Mouse (Mus musculus): Measurements from ENCODE around the gene Eps8. TPM values are rescaled to one million over a fixed set of nuclear protein-coding genes. Genes with fewer than 3 reads are reported as not detected.
A peak's percentile ranks its signal among the peaks of the same experiment; 100 is the strongest.

Eps8 gene
- polyA plus RNA-seq, 2 experiments, result 14.9 to 33.3 TPM

GRCm38 (mm10) chr6:137673301-137673700 lies 18.6 kb upstream of the Eps8 start:
- Histone ChIP-seq H3K9me3 (ENCODE audit: control insufficient read depth, low read length) (no peaks in the 10 kb centered on the region), H3K27ac (replicated peaks; ENCODE audit: low read depth, low read length) (no peak overlapping the region), H3K4me2 (replicated peaks; ENCODE audit: low read depth, low read length, severe bottlenecking) (peak overlapping the region; percentile 38), H3K9ac (ENCODE audit: low read depth, low read length, severe bottlenecking) (no peak overlapping the region), H3K4me1 (ENCODE audit: control insufficient read depth, insufficient read depth, low read length) (peaks cover 3% of the 10 kb centered on the region; the same call in 1 of the 2 replicates), H3K36me3 (ENCODE audit: control insufficient read depth, insufficient read depth, low read length) (no peaks in the 10 kb centered on the region), H3K27me3 (ENCODE audit: control insufficient read depth, insufficient read depth, low read length) (no peaks in the 10 kb centered on the region), H3K4me3 (replicated peaks; ENCODE audit: low read length) (peak overlapping the region; percentile 23)
- TF ChIP-seq POLR2A (IDR thresholded peaks at IDR 0.05; ENCODE audit: borderline replicate concordance, extremely low read depth, insufficient read depth, insufficient read length), result no peak
- no peak for ATAC-seq (ENCODE audit: low FRiP score, low read depth)
- WGBS, result 24% methylated on average over 15 of the region's 15 CpGs
- DNase-seq (ENCODE audit: low spot score), result no peak

GRCm38 (mm10) chr6:137671561-137671960 lies 16.9 kb upstream of the Eps8 start:
- H3K9ac ChIP-seq (ENCODE audit: low read depth, low read length, severe bottlenecking), result no peak overlapping the region
- no peak overlapping the region for H3K27ac ChIP-seq (replicated peaks; ENCODE audit: low read depth, low read length)
- H3K4me2 ChIP-seq (replicated peaks; ENCODE audit: low read depth, low read length, severe bottlenecking), result no peak overlapping the region
- H3K4me3 ChIP-seq (replicated peaks; ENCODE audit: low read length), result no peak overlapping the region
- no peaks in the 10 kb centered on the region for H3K9me3 ChIP-seq (ENCODE audit: control insufficient read depth, low read length)
- no peaks in the 10 kb centered on the region for H3K36me3 ChIP-seq (ENCODE audit: control insufficient read depth, insufficient read depth, low read length)
- no peak for TF ChIP-seq POLR2A (IDR thresholded peaks at IDR 0.05; ENCODE audit: borderline replicate concordance, extremely low read depth, insufficient read depth, insufficient read length)
- 72% methylated on average over 10 of the region's 10 CpGs for WGBS
- ATAC-seq (ENCODE audit: low FRiP score, low read depth), result no peak
- DNase-seq (ENCODE audit: low spot score), result no peak
- no peaks in the 10 kb centered on the region for H3K27me3 ChIP-seq (ENCODE audit: control insufficient read depth, insufficient read depth, low read length)
- H3K4me1 ChIP-seq (ENCODE audit: control insufficient read depth, insufficient read depth, low read length), result peaks cover 3% of the 10 kb centered on the region; the same call in 1 of the 2 replicates

GRCm38 (mm10) chr6:137670820-137671219 lies 16.1 kb upstream of the Eps8 start:
- Histone ChIP-seq H3K27ac (replicated peaks; ENCODE audit: low read depth, low read length) (no peak overlapping the region), H3K27me3 (ENCODE audit: control insufficient read depth, insufficient read depth, low read length) (no peaks in the 10 kb centered on the region), H3K9me3 (ENCODE audit: control insufficient read depth, low read length) (no peaks in the 10 kb centered on the region), H3K4me1 (ENCODE audit: control insufficient read depth, insufficient read depth, low read length) (peaks cover 3% of the 10 kb centered on the region; the same call in 1 of the 2 replicates), H3K36me3 (ENCODE audit: control insufficient read depth, insufficient read depth, low read length) (no peaks in the 10 kb centered on the region), H3K9ac (ENCODE audit: low read depth, low read length, severe bottlenecking) (no peak overlapping the region), H3K4me2 (replicated peaks; ENCODE audit: low read depth, low read length, severe bottlenecking) (no peak overlapping the region), H3K4me3 (replicated peaks; ENCODE audit: low read length) (no peak overlapping the region)
- DNase-seq (ENCODE audit: low spot score) (no peak), ATAC-seq (ENCODE audit: low FRiP score, low read depth) (no peak)
- no peak for TF ChIP-seq POLR2A (IDR thresholded peaks at IDR 0.05; ENCODE audit: borderline replicate concordance, extremely low read depth, insufficient read depth, insufficient read length)
- 93% methylated on average over 9 of the region's 9 CpGs for WGBS

- H3K36me3 ChIP-seq (ENCODE audit: control insufficient read depth, insufficient read depth, low read length), result no peaks in the 10 kb centered on the region
Observed at GRCm38 (mm10) chr6:137669876-137670275, 15.2 kb upstream of the Eps8 start.

GRCm38 (mm10) chr6:137669433-137669832 lies 14.8 kb upstream of the Eps8 start:
- no peak for DNase-seq (ENCODE audit: low spot score)
- Histone ChIP-seq H3K27ac (replicated peaks; ENCODE audit: low read depth, low read length) (no peak overlapping the region), H3K4me2 (replicated peaks; ENCODE audit: low read depth, low read length, severe bottlenecking) (no peak overlapping the region), H3K9ac (ENCODE audit: low read depth, low read length, severe bottlenecking) (no peak overlapping the region), H3K9me3 (ENCODE audit: control insufficient read depth, low read length) (no peaks in the 10 kb centered on the region), H3K4me3 (replicated peaks; ENCODE audit: low read length) (no peak overlapping the region), H3K27me3 (ENCODE audit: control insufficient read depth, insufficient read depth, low read length) (no peaks in the 10 kb centered on the region), H3K4me1 (ENCODE audit: control insufficient read depth, insufficient read depth, low read length) (peaks cover 3% of the 10 kb centered on the region; the same call in 1 of the 2 replicates), H3K36me3 (ENCODE audit: control insufficient read depth, insufficient read depth, low read length) (no peaks in the 10 kb centered on the region)
- no peak for TF ChIP-seq POLR2A (IDR thresholded peaks at IDR 0.05; ENCODE audit: borderline replicate concordance, extremely low read depth, insufficient read depth, insufficient read length)
- ATAC-seq (ENCODE audit: low FRiP score, low read depth), result no peak
- WGBS, result 84% methylated on average over 1 of the region's 1 CpGs

More at GRCm38 (mm10) chr6:137669876-137670275, 15.2 kb upstream of the Eps8 start:
- Histone ChIP-seq H3K27me3 (ENCODE audit: control insufficient read depth, insufficient read depth, low read length) (no peaks in the 10 kb centered on the region), H3K9ac (ENCODE audit: low read depth, low read length, severe bottlenecking) (no peak overlapping the region), H3K4me3 (replicated peaks; ENCODE audit: low read length) (no peak overlapping the region), H3K9me3 (ENCODE audit: control insufficient read depth, low read length) (no peaks in the 10 kb centered on the region), H3K4me2 (replicated peaks; ENCODE audit: low read depth, low read length, severe bottlenecking) (no peak overlapping the region), H3K27ac (replicated peaks; ENCODE audit: low read depth, low read length) (no peak overlapping the region), H3K4me1 (ENCODE audit: control insufficient read depth, insufficient read depth, low read length) (peaks cover 3% of the 10 kb centered on the region; the same call in 1 of the 2 replicates)
- WGBS, result 92% methylated on average over 3 of the region's 3 CpGs
- no peak for TF ChIP-seq POLR2A (IDR thresholded peaks at IDR 0.05; ENCODE audit: borderline replicate concordance, extremely low read depth, insufficient read depth, insufficient read length)
- ATAC-seq (ENCODE audit: low FRiP score, low read depth) (no peak), DNase-seq (ENCODE audit: low spot score) (no peak)

GRCm38 (mm10) chr6:137668331-137668730 lies 13.7 kb upstream of the Eps8 start:
- no peak for TF ChIP-seq POLR2A (IDR thresholded peaks at IDR 0.05; ENCODE audit: borderline replicate concordance, extremely low read depth, insufficient read depth, insufficient read length)
- WGBS, result 67% methylated on average over 3 of the region's 3 CpGs
- no peak for DNase-seq (ENCODE audit: low spot score)

More at GRCm38 (mm10) chr6:137668331-137668730, 13.7 kb upstream of the Eps8 start:
- no peaks in the 10 kb centered on the region for H3K27me3 ChIP-seq (ENCODE audit: control insufficient read depth, insufficient read depth, low read length)
- ATAC-seq (ENCODE audit: low FRiP score, low read depth), result no peak
- H3K4me2 ChIP-seq (replicated peaks; ENCODE audit: low read depth, low read length, severe bottlenecking), result no peak overlapping the region
- H3K4me1 ChIP-seq (ENCODE audit: control insufficient read depth, insufficient read depth, low read length), result no peaks in the 10 kb centered on the region; the same call in 1 of the 2 replicates
- H3K27ac ChIP-seq (replicated peaks; ENCODE audit: low read depth, low read length), result no peak overlapping the region
- H3K9me3 ChIP-seq (ENCODE audit: control insufficient read depth, low read length), result no peaks in the 10 kb centered on the region
- H3K36me3 ChIP-seq (ENCODE audit: control insufficient read depth, insufficient read depth, low read length), result no peaks in the 10 kb centered on the region
- H3K4me3 ChIP-seq (replicated peaks; ENCODE audit: low read length), result no peak overlapping the region
- no peak overlapping the region for H3K9ac ChIP-seq (ENCODE audit: low read depth, low read length, severe bottlenecking)

Measured in limb, embryonic 14.5 days (tissue).